ENCODE assay signal across 27 mouse cellular contexts in genomic region chr1:91547567-91547966, GRCm38 (mm10). TPM values are rescaled to one million over a fixed set of nuclear protein-coding genes. Genes with fewer than 3 reads are reported as not detected.
DNase-seq lines count a peak whose midpoint lies in the region; ATAC-seq and TF ChIP-seq lines count a peak whose summit lies in the region.
"Had no signal": no experiment of that assay in that cellular context is flagged by ENCODE, and none has a peak within 500 bp of the region (broad histone marks: within the 10 kb centered on the region; RNA-seq: fewer than 3 reads in every experiment).

No protein-coding gene starts in this region.

- H3K9me3 ChIP-seq in heart, embryonic 13.5 days, result no peaks in the 10 kb centered on the region
- H3K9me3 ChIP-seq in heart, embryonic 10.5 days, result no peaks in the 10 kb centered on the region
- no peaks in the 10 kb centered on the region for H3K9me3 ChIP-seq in midbrain, embryonic 12.5 days
- no peaks in the 10 kb centered on the region for H3K9me3 ChIP-seq in midbrain, postnatal 0 days (ENCODE audit: low read length)
- no peaks in the 10 kb centered on the region for H3K9me3 ChIP-seq in forebrain, embryonic 14.5 days (replicated peaks; ENCODE audit: control insufficient read depth, low read length)
- no peaks in the 10 kb centered on the region for H3K9me3 ChIP-seq in kidney, embryonic 14.5 days (ENCODE audit: control insufficient read depth, low read length)
- H3K9me3 ChIP-seq: hindbrain, embryonic 12.5 days; lung, embryonic 15.5 days; megakaryocyte, embryonic 14.5 days; neural tube, embryonic 15.5 days; stomach, embryonic 15.5 days had no signal

- no peak for DNase-seq in heart, embryonic 10.5 days (ENCODE audit: low spot score)
- no peak for DNase-seq in midbrain, postnatal 0 days (ENCODE audit: low spot score)
- peak; percentile 45 for DNase-seq in forebrain, embryonic 14.5 days (ENCODE audit: low spot score)
- DNase-seq in cerebellum, adult 11-12 months, result no peak
- DNase-seq: adrenal gland, postnatal 25 days; cerebellum, adult 9-11 months; gastrocnemius, postnatal 10 days; heart, postnatal 10 days; kidney, adult 2 months; kidney, postnatal 10 days; lung, postnatal 36 days; right cerebral cortex, adult 18-20 months; thymus, adult 18-20 months; thymus, postnatal 36 days had no signal

- no peak overlapping the region for H3K9ac ChIP-seq in heart, embryonic 13.5 days
- H3K9ac ChIP-seq in midbrain, embryonic 12.5 days (replicated peaks), result no peak overlapping the region
- no peak overlapping the region for H3K9ac ChIP-seq in midbrain, postnatal 0 days (replicated peaks; ENCODE audit: low read length, poor library complexity, severe bottlenecking)
- H3K9ac ChIP-seq in forebrain, embryonic 14.5 days (ENCODE audit: low read length), result no peak overlapping the region
- H3K9ac ChIP-seq in kidney, embryonic 14.5 days (ENCODE audit: low read depth, low read length), result no peak overlapping the region
- H3K9ac ChIP-seq: hindbrain, embryonic 12.5 days; liver, embryonic 14.5 days; lung, embryonic 15.5 days; neural tube, embryonic 15.5 days; stomach, embryonic 15.5 days had no signal

- H3K36me3 ChIP-seq in heart, embryonic 13.5 days, result peaks cover 61% of the 10 kb centered on the region
- peaks cover 51% of the 10 kb centered on the region for H3K36me3 ChIP-seq in heart, embryonic 10.5 days
- H3K36me3 ChIP-seq in midbrain, embryonic 12.5 days, result peaks cover 33% of the 10 kb centered on the region
- peaks cover 29% of the 10 kb centered on the region for H3K36me3 ChIP-seq in midbrain, postnatal 0 days (ENCODE audit: insufficient read depth, low read length)
- H3K36me3 ChIP-seq in forebrain, embryonic 14.5 days (ENCODE audit: control insufficient read depth, insufficient read depth, low read length), result peaks cover 41% of the 10 kb centered on the region
- peaks cover 15% of the 10 kb centered on the region; the same call in 1 of the 2 replicates for H3K36me3 ChIP-seq in kidney, embryonic 14.5 days (ENCODE audit: control insufficient read depth, insufficient read depth, low read length)

- no peak for TF ChIP-seq CTCF in midbrain, postnatal 0 days (IDR thresholded peaks at IDR 0.05)

- WGBS in heart, embryonic 13.5 days, result 96% methylated on average over 5 of the region's 5 CpGs
- 93% methylated on average over 5 of the region's 5 CpGs for WGBS in heart, embryonic 10.5 days
- WGBS in midbrain, embryonic 12.5 days, result 16% methylated on average over 5 of the region's 5 CpGs
- 20% methylated on average over 5 of the region's 5 CpGs for WGBS in midbrain, postnatal 0 days
- 33% methylated on average over 5 of the region's 5 CpGs for WGBS in forebrain, embryonic 14.5 days
- WGBS in kidney, embryonic 14.5 days, result 95% methylated on average over 5 of the region's 5 CpGs

- H3K27me3 ChIP-seq in heart, embryonic 13.5 days (replicated peaks), result no peaks in the 10 kb centered on the region
- no peaks in the 10 kb centered on the region for H3K27me3 ChIP-seq in heart, embryonic 10.5 days (ENCODE audit: insufficient read depth, poor library complexity, severe bottlenecking)
- 0 out of 2 replicates have a peak, but pooled peaks cover 3% of the 10 kb centered on the region for H3K27me3 ChIP-seq in midbrain, embryonic 12.5 days
- no peaks in the 10 kb centered on the region for H3K27me3 ChIP-seq in midbrain, postnatal 0 days (ENCODE audit: insufficient read depth, low read length)
- no peaks in the 10 kb centered on the region for H3K27me3 ChIP-seq in forebrain, embryonic 14.5 days (replicated peaks; ENCODE audit: control insufficient read depth, insufficient read depth, low read length)
- H3K27me3 ChIP-seq in kidney, embryonic 14.5 days (ENCODE audit: control insufficient read depth, insufficient read depth, low read length), result no peaks in the 10 kb centered on the region
- H3K27me3 ChIP-seq: hindbrain, embryonic 12.5 days; lung, embryonic 15.5 days; megakaryocyte, embryonic 14.5 days; neural tube, embryonic 15.5 days; stomach, embryonic 15.5 days had no signal

- no peak overlapping the region for H3K4me3 ChIP-seq in heart, embryonic 13.5 days
- H3K4me3 ChIP-seq in heart, embryonic 10.5 days, result no peak overlapping the region
- H3K4me3 ChIP-seq in midbrain, embryonic 12.5 days, result no peak overlapping the region
- H3K4me3 ChIP-seq in midbrain, postnatal 0 days (ENCODE audit: low read depth, low read length), result no peak overlapping the region
- H3K4me3 ChIP-seq in forebrain, embryonic 14.5 days (ENCODE audit: low read depth, low read length), result no peak overlapping the region
- H3K4me3 ChIP-seq in kidney, embryonic 14.5 days (ENCODE audit: low read length), result no peak overlapping the region
- H3K4me3 ChIP-seq: hindbrain, embryonic 12.5 days; left cerebral cortex, adult 2 months; lung, embryonic 15.5 days; myocyte; neural tube, embryonic 15.5 days; stomach, embryonic 15.5 days had no signal

- peak overlapping the region; percentile 51 for H3K4me2 ChIP-seq in heart, embryonic 13.5 days
- H3K4me2 ChIP-seq in midbrain, embryonic 12.5 days (replicated peaks), result no peak overlapping the region
- H3K4me2 ChIP-seq in midbrain, postnatal 0 days (ENCODE audit: low read depth, low read length, poor library complexity, severe bottlenecking), result no peak overlapping the region
- no peak overlapping the region for H3K4me2 ChIP-seq in forebrain, embryonic 14.5 days (ENCODE audit: low read length)
- H3K4me2 ChIP-seq in kidney, embryonic 14.5 days (replicated peaks; ENCODE audit: low read depth, low read length), result no peak overlapping the region
- H3K4me2 ChIP-seq: heart, embryonic 11.5 days; hindbrain, embryonic 12.5 days; lung, embryonic 15.5 days; neural tube, embryonic 15.5 days; stomach, embryonic 15.5 days had no signal

- no peak for ATAC-seq in heart, embryonic 13.5 days (ENCODE audit: extremely low read depth, insufficient number of reproducible peaks, low FRiP score, low TSS enrichment)
- peak; percentile 52 for ATAC-seq in midbrain, embryonic 12.5 days (ENCODE audit: low FRiP score, low read depth)
- no peak for ATAC-seq in midbrain, postnatal 0 days (ENCODE audit: low FRiP score)
- no peak for ATAC-seq in forebrain, embryonic 14.5 days
- ATAC-seq in kidney, embryonic 14.5 days (ENCODE audit: low FRiP score, low TSS enrichment), result no peak
- ATAC-seq: inflammation-experienced regulatory T-cells, adult 6 months had no signal

- no peak overlapping the region for H3K27ac ChIP-seq in heart, embryonic 13.5 days (replicated peaks)
- no peak overlapping the region for H3K27ac ChIP-seq in heart, embryonic 10.5 days
- no peak overlapping the region; the same call in 1 of the 2 replicates for H3K27ac ChIP-seq in midbrain, embryonic 12.5 days (replicated peaks)
- H3K27ac ChIP-seq in midbrain, postnatal 0 days (ENCODE audit: low read depth, low read length), result no peak overlapping the region
- H3K27ac ChIP-seq in forebrain, embryonic 14.5 days (ENCODE audit: low read depth, low read length), result no peak overlapping the region
- H3K27ac ChIP-seq in kidney, embryonic 14.5 days (ENCODE audit: low read depth, low read length), result no peak overlapping the region
- H3K27ac ChIP-seq: hindbrain, embryonic 12.5 days; left cerebral cortex, adult 2 months; liver, embryonic 14.5 days; lung, embryonic 15.5 days; neural tube, embryonic 15.5 days; stomach, embryonic 15.5 days had no signal

- peaks cover 5% of the 10 kb centered on the region; the same call in 1 of the 2 replicates for H3K4me1 ChIP-seq in heart, embryonic 13.5 days
- 0 out of 2 replicates have a peak, but pooled peaks cover 4% of the 10 kb centered on the region for H3K4me1 ChIP-seq in heart, embryonic 10.5 days
- H3K4me1 ChIP-seq in midbrain, embryonic 12.5 days, result peaks cover 14% of the 10 kb centered on the region
- no peaks in the 10 kb centered on the region; the same call in 1 of the 2 replicates for H3K4me1 ChIP-seq in midbrain, postnatal 0 days (ENCODE audit: insufficient read depth, low read length)
- no peaks in the 10 kb centered on the region for H3K4me1 ChIP-seq in forebrain, embryonic 14.5 days (ENCODE audit: control insufficient read depth, insufficient read depth, low read length)
- no peaks in the 10 kb centered on the region for H3K4me1 ChIP-seq in kidney, embryonic 14.5 days (ENCODE audit: control insufficient read depth, insufficient read depth, low read length)
- H3K4me1 ChIP-seq: lung, embryonic 15.5 days; stomach, embryonic 15.5 days had no signal

RNA-seq across cellular contexts. Expression of gene Asb1, which starts 7.2 kb away (rescaled TPM):
- 5.3 and 5.5 TPM in 2 replicates for polyA plus RNA-seq in heart, embryonic 13.5 days (2015; fragmentation: Nextera tagmentation; extraction: Ambion mirVana)
- 9.0 and 11.1 TPM in 2 replicates for polyA plus RNA-seq in heart, embryonic 10.5 days (2016; fragmentation: Nextera tagmentation; extraction: Ambion mirVana)
- 13.2 and 14.5 TPM in 2 replicates for polyA plus RNA-seq in midbrain, embryonic 12.5 days (2016; fragmentation: Nextera tagmentation; extraction: Ambion mirVana)
- total RNA-seq in midbrain, postnatal 0 days (2014; rRNA removed), result 29.3 and 32.1 TPM in 2 replicates
- polyA plus RNA-seq in midbrain, postnatal 0 days (2015; fragmentation: Nextera tagmentation; extraction: Ambion mirVana), result 8.6 and 8.8 TPM in 2 replicates
- 11.3 and 14.7 TPM in 2 replicates for polyA plus RNA-seq in forebrain, embryonic 14.5 days (2014; fragmentation: Nextera tagmentation; extraction: Ambion mirVana)
- polyA plus RNA-seq in kidney, embryonic 14.5 days (2014; fragmentation: Nextera tagmentation; extraction: Ambion mirVana), result 2.4 and 5.9 TPM in 2 replicates

RNA-seq across cellular contexts. Expression of gene Traf3ip1, which starts 53.1 kb away (rescaled TPM):
- 3.8 and 4.3 TPM in 2 replicates for polyA plus RNA-seq in heart, embryonic 13.5 days (2015; fragmentation: Nextera tagmentation; extraction: Ambion mirVana)
- polyA plus RNA-seq in heart, embryonic 10.5 days (2016; fragmentation: Nextera tagmentation; extraction: Ambion mirVana), result 6.1 and 7.3 TPM in 2 replicates
- polyA plus RNA-seq in midbrain, embryonic 12.5 days (2016; fragmentation: Nextera tagmentation; extraction: Ambion mirVana), result 12.1 and 12.6 TPM in 2 replicates
- 17.3 and 18.4 TPM in 2 replicates for total RNA-seq in midbrain, postnatal 0 days (2014; rRNA removed)
- 6.1 and 7.0 TPM in 2 replicates for polyA plus RNA-seq in midbrain, postnatal 0 days (2015; fragmentation: Nextera tagmentation; extraction: Ambion mirVana)
- 6.1 and 6.5 TPM in 2 replicates for polyA plus RNA-seq in forebrain, embryonic 14.5 days (2014; fragmentation: Nextera tagmentation; extraction: Ambion mirVana)
- polyA plus RNA-seq in kidney, embryonic 14.5 days (2014; fragmentation: Nextera tagmentation; extraction: Ambion mirVana), result 7.6 and 7.7 TPM in 2 replicates
